Mouse (Mus musculus): ENCODE measurements around the gene Olfr341. TPM values are rescaled to one million over a fixed set of nuclear protein-coding genes. Genes with fewer than 3 reads are reported as not detected.

Olfr341 gene
- polyA plus RNA-seq (2012; rRNA removed) = not detected in 2 replicates

GRCm38 (mm10) chr2:36482368-36482767 lies at the start of gene Olfr341:
TSS of gene Olfr341 (minus strand) at chr2:36482468.
- DNase-seq (ENCODE audit: extremely low spot score in 1 of 2, low spot score in 1 of 2) = no peak

DNA sequence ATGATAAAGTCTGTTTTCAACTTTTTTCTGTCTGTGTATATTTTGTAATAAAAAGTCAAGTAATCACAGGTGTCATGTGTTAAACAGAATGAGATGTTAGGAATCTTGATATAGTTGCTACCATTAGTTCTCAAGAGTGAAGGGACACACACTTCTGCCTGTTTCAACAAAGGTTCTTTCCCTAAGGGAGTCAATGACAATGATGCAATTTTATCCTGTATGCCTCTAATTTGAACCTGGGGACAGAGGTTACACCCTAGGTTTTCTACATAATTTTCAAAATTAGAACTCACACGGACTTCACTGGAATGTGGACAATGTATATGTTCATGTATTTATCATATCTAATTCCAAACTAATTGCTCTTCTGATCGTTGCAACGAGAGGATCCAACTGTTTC lies 42.4 kb upstream of the Olfr341 start, which contains the start of gene Olfr342:
Gene Olfr342 (plus strand): TSS at position 301 of the 400 bp plus-strand sequence.
- no peak for DNase-seq (ENCODE audit: extremely low spot score in 1 of 2, low spot score in 1 of 2)

- DNase-seq (ENCODE audit: extremely low spot score in 1 of 2, low spot score in 1 of 2) = no peak
Observed at GRCm38 (mm10) chr2:36473634-36474033, 8.6 kb downstream of the Olfr341 start.

- no peak for DNase-seq (ENCODE audit: extremely low spot score in 1 of 2, low spot score in 1 of 2)
Observed at GRCm38 (mm10) chr2:36452287-36452686, 30.0 kb downstream of the Olfr341 start, which contains the start of gene Olfr340. TSS of gene Olfr340 (plus strand) at chr2:36452587.

Other genes with a start within 250 kb of the Olfr341 start
- gene Olfr338, start 108.9 kb downstream of the Olfr341 start, polyA plus RNA-seq (2012; rRNA removed) = 0.02 TPM in 1 of 2 replicates, not detected in the other
- gene Olfr339, start 63.5 kb downstream of the Olfr341 start, polyA plus RNA-seq (2012; rRNA removed) = not detected in 2 replicates
- not detected in 2 replicates for gene Olfr340, start 29.9 kb downstream of the Olfr341 start, polyA plus RNA-seq (2012; rRNA removed)
- not detected in 2 replicates for gene Olfr342, start 42.5 kb upstream of the Olfr341 start, polyA plus RNA-seq (2012; rRNA removed)
- not detected in 2 replicates for gene Olfr344, start 84.2 kb upstream of the Olfr341 start, polyA plus RNA-seq (2012; rRNA removed)
- gene Olfr345, start 157.6 kb upstream of the Olfr341 start, polyA plus RNA-seq (2012; rRNA removed) = not detected in 2 replicates
- gene Olfr346, start 203.3 kb upstream of the Olfr341 start, polyA plus RNA-seq (2012; rRNA removed) = not detected in 2 replicates
- not detected in 2 replicates for gene Olfr347, start 249.4 kb upstream of the Olfr341 start, polyA plus RNA-seq (2012; rRNA removed)

All from frontal cortex, adult 2 months (tissue).